Mouse (Mus musculus) c-Kit-positive CD71-positive TER-119-positive erythroid progenitor cells, embryonic 14.5 days (primary cell): ENCODE data around the gene Nudcd3.

Experiments used
- DNase-seq: peaks from one replicate; pipeline ENCODE4 v3.0.0-alpha.2; 2013; ENCODE audit warnings: low spot score

Nudcd3 gene

DNA sequence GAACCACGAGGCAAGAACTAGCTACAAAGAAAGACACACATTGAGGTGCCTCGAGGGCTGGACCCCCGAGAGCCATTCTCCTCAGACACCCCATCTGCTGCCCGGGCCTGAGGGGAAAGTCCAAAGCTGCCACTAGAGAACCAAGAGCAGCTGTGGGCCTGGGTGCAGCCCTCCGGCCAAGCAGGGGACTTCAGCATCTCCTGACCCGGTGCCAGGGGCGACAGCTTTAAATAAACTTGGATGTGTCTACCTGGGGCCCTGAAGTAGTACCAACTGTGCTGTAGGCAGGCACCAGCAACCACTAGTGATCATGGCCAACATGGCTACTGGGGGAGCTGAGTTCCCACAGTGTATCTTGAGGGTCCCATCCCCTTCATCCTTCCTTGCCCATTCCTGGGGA lies 137.2 kb downstream of the Nudcd3 start:
- DNase-seq = no peak

- no peak for DNase-seq
These were observed 137.9 kb downstream of the Nudcd3 start for GRCm38 (mm10) chr11:6062329-6062728.

DNA sequence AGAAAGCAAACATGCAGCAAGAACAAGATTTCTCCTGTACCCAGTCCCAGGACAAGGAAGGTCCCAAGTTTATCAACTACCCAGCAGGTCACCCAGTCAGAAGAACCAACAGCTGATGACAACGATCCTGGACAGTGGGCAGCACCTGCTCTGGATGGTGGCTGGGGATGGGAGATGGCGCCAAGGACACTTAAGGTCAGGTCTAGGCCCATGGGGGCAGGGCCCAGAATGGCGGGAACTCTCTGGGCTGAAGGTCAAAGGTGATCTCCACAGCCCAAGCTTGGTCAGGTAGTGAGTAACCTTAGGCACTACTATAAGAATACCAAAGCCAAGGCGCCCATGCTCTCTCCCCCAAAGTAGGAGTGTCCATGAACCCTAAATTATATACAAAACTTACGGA lies 138.3 kb downstream of the Nudcd3 start:
- no peak for DNase-seq

GRCm38 (mm10) chr11:6059162-6059561 lies 141.1 kb downstream of the Nudcd3 start:
- DNase-seq = no peak
